Mouse (Mus musculus) embryonic stem cell, embryonic (primary cell): Measurements from ENCODE around the gene Gm5114.
"Not testable (repeated sequence)": the region's sequence is repeated elsewhere in the genome, so short reads cannot be mapped to it uniquely, and the experiment has no call there.

Experiments
- CTCF ChIA-PET, 4 experiments: fragments of 300-600 bp in 2 of 4; fragments of 350-600 bp in 2 of 4; sonication (Branson Sonifier 250); formaldehyde crosslinking; loops; one replicate each; lab custom pipeline; 2022; ENCODE audit warnings: inconsistent platforms in 2 of 4; lab: Charles Lee
- POLR2A ChIA-PET, 4 experiments: fragments of 300-600 bp in 2 of 4; fragments of 350-600 bp in 2 of 4; sonication (Branson Sonifier 250); formaldehyde crosslinking; loops; one replicate each; lab custom pipeline; 2022; ENCODE audit warnings: antibody characterized with exemption in 4 of 4, inconsistent platforms in 1 of 4; lab: Charles Lee

Gene Gm5114

GRCm38 (mm10) chr7:39413060-39413459 lies at the start of gene Gm5114:
Gm5114 (minus strand) TSS chr7:39413160.
- CTCF ChIA-PET, POLR2A ChIA-PET: not testable (repeated sequence)

- ChIA-PET CTCF (interaction anchor here in 1 of 4 experiments (0.6 to 0.7 kb wide), 2 partner anchors 16 to 32 kb away, joined by 3 to 4 read pairs; no protein-coding TSS in a partner anchor), POLR2A (interaction anchor here in 2 of 4 experiments (0.8 to 1.6 kb wide), 5 partner anchors 14 to 97 kb away, joined by 3 to 7 read pairs (median 4); partner anchors contain the start of gene Zfp619 (in 2 of the 2))
Measured at GRCm38 (mm10) chr7:39455806-39456205, 42.8 kb upstream of the Gm5114 start.

- CTCF ChIA-PET: no interaction called here
- POLR2A ChIA-PET: interaction anchor here in 3 of 4 experiments (0.6 to 1.1 kb wide), 8 partner anchors 9 to 103 kb away, joined by 3 to 17 read pairs (median 4); partner anchors contain the start of gene Zfp619 (in 1 of the 3)
Measured at GRCm38 (mm10) chr7:39449260-39450021, 36.5 kb upstream of the Gm5114 start.

- ChIA-PET POLR2A (interaction anchor here in 3 of 4 experiments (0.6 to 1.1 kb wide), 8 partner anchors 8 to 104 kb away, joined by 3 to 17 read pairs (median 4); partner anchors contain the start of gene Zfp619 (in 1 of the 3)), CTCF (no interaction called here)
Measured at GRCm38 (mm10) chr7:39448626-39449242, 35.8 kb upstream of the Gm5114 start.

- POLR2A ChIA-PET: interaction anchor here in 2 of 4 experiments (0.5 to 1.9 kb wide), 3 partner anchors 8 to 1186 kb away, joined by 3 to 4 read pairs (median 3); partner anchors contain the start of gene Zfp619 (in 1 of the 2)
- CTCF ChIA-PET: no interaction called here
Measured at GRCm38 (mm10) chr7:39441237-39441636, 28.3 kb upstream of the Gm5114 start.

GRCm38 (mm10) chr7:39440362-39440761 lies 27.4 kb upstream of the Gm5114 start:
- POLR2A ChIA-PET: interaction anchor here in 1 of 4 experiments (0.7 kb wide), 1 partner anchor 9 kb away, joined by 3 read pairs; no protein-coding TSS in a partner anchor
- CTCF ChIA-PET: interaction anchor here in 1 of 4 experiments (0.6 kb wide), 1 partner anchor 189 kb away, joined by 6 read pairs; no protein-coding TSS in a partner anchor
